Mouse (Mus musculus) kidney, postnatal 25 days (tissue): Measurements from ENCODE around the gene Mum1.
A peak's percentile ranks its signal among the peaks of the same experiment; 100 is the strongest.

Experiments used
- DNase-seq, 2 experiments: peaks; one replicate each; pipeline ENCODE4 v3.0.0; 2021; ENCODE audit warnings: mixed read lengths in 2 of 2

Gene Mum1

DNA sequence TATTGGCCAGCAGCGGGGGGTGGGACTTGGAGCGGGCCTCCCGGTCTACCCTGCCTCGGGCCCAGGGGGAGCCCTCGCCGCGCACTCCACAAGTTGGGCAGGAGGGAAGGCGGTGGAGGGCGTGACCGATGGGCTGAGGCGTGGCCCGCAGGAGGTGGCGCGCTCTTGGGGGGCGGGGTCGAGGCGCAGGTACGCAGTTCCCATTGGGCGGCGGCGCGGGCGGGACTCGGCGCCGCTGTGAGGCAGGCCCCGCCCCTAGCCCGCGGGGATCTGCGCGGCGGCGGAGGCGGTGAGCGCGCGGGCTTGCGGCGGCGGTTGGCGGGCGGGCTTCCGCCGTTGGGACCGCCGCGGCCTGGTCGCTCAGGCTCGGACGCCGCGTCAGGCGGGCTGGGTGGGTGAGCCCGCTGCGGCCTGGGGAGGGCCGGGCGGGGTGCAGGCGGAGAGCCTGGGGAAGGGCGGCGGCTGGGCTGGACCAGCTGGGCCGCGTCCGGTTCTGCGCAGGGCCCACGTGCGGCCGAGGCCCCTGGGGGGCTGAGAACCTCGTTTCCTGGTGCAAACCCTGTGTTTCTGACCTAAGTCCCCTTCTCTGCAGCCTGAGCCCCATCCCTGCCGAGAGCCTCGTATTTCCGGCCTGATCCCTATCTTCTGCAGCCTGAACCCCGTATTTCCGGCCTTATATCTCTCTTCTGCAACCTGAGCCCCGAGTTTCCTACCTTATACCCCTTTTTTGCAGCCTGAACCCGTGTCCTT is at the start of gene Mum1:
Gene Mum1 (plus strand): TSS at position 19 of the 750 bp plus-strand sequence.
- peak; percentile 100 for DNase-seq

DNA sequence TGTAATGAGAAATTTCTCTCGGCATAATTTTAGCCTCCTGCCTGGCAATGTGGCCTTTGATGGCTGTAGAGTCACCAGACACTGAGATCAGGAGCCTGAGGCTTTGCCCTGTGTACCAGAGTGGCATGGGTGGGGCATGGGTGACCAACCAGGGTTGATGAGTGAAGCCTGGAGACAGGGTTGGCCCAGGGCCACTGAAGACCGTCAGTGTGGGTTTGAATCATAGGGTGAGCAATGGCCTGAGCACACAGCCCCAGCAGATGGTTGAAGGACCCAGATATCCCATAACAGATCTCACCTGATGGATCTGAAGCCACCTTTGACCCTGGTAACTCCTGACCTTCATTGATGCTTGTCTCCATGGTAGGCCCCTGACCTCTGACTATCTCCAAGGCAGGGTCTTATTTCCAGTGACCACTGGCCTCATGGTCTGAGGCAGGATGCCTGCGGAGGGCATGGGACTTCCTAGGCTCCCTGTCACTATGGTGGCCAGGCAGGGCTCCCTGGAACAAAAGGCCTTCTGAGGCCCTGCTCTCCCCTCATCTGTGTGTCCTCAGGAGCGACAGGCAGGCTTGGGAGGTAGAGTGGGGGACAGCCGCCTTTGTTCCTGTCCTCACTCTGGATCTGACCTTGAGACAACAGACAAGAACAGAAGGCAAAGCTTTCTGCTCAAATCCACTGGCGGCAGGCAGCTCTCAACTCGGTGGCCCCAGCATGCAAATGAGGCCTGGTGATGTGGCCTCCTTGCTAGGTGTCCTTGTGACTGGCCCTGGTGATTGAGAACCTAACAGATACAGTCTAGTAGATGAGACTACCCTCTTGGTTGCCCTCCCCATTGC is 48.6 kb upstream of the Mum1 start:
- DNase-seq = no peak

DNA sequence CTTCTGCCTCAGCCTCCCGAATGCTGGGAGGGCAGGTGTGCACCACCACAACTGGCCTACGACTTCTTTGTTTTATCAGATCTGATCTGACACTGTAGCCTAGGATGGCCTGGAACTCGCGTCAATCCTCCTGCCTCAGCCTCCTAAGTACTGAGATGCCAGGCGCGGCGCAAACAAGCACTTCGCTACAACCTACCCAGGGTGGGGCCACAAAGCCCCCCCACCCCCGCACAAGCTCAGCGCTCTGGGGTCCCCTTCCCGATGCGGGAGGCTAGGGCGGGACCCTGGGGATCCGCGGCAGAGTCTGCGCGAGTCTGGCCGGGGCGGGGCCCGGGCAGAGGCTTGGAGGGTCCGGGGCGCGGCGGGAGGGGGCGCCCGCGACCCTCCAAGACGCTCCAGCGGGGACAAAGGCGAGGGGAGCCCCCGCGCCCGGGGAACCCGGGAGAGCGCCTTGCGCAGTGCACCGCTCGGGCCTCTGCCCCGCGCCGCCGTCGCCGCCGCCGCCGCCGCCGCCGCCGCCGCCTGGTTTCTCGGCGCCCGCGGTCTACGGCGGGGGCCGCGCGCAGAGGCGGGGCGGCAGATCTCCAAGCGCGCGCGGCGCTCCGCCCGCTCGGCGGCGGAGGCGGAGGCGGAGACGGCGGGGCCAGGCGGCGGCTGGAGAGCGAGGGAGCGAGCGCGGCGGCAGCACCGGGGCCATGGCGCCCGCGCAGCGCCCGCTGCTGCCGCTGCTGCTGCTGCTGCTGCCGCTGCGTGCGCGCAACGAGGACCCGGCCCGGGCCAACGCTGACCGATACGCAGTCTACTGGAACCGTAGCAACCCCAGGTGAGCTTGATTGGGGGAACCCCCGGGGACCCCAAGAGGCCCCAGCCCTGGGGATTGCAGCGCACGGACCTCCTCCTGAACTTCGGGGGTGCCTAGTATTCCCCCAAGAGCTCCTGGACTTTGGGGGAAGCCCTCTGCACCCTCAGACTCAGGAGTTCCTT is 46.9 kb upstream of the Mum1 start, which contains the start of gene Efna2:
Gene Efna2 (plus strand): TSS at position 415 of the 984 bp plus-strand sequence.
- peak in 1 of 2 experiments; percentile 68 for DNase-seq

- no peak for DNase-seq
Measured at GRCm38 (mm10) chr10:80180288-80180687, 45.9 kb upstream of the Mum1 start.

- DNase-seq = no peak
Measured at GRCm38 (mm10) chr10:80180823-80181222, 45.4 kb upstream of the Mum1 start.

GRCm38 (mm10) chr10:80182547-80182946 is 43.7 kb upstream of the Mum1 start:
- no peak for DNase-seq

GRCm38 (mm10) chr10:80186649-80187048 is 39.6 kb upstream of the Mum1 start:
- no peak for DNase-seq

- no peak for DNase-seq
Measured at GRCm38 (mm10) chr10:80187739-80188138, 38.5 kb upstream of the Mum1 start.

- no peak for DNase-seq
Measured at GRCm38 (mm10) chr10:80188453-80189024, 37.7 kb upstream of the Mum1 start.

GRCm38 (mm10) chr10:80189999-80190398 is 36.2 kb upstream of the Mum1 start:
- DNase-seq = no peak

DNA sequence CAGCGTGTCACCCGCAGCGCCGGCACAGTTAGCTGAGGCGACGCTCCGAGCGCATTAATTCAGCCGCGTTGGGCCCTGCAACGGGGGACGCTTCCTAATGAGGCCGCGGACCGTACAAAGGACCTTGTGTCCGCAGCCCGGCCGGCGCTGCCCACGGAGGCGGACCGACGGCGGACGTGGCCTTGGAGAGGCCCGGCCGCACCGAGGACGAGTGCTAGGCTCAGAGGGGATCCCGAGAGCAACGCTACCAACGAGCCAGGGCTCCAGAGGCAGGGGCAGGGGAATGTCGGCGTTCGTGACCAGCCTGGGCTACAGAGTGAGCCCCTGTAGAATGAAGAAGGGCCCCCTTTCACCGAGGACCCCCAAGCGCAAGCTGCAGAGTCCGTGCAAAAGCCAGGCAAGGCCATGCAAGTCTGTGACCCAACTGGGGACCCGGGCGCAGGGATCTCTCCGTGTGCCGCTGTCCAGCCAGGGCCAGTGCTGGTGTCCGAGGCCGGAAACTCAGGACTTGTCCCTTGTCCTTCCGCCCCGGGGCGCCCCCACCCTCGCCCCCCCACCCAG is 35.7 kb upstream of the Mum1 start:
- DNase-seq = peak; percentile 31 to 67

DNA sequence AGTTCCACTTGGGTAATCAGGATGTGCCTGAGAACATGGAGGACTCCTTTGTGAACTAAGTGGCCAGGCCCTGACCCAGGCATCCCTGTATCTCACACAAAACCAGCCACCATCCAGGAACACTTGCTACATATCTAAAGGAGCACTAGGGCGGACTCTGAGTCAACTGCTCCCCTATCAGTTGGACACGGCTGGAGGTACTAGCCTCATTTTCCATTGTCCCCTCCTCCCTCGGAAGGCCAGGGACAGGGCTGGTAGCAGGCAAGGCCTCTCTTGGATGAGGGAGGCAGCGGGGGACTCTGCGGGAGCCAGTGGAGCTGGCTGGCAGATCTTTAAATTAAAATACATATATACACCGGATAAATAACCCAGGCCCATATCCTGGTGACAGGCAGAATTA is 32.3 kb upstream of the Mum1 start:
- DNase-seq = no peak

- DNase-seq = no peak
Measured at GRCm38 (mm10) chr10:80194441-80194840, 31.8 kb upstream of the Mum1 start.

- DNase-seq = no peak
Measured at GRCm38 (mm10) chr10:80196167-80196566, 30.1 kb upstream of the Mum1 start.

DNA sequence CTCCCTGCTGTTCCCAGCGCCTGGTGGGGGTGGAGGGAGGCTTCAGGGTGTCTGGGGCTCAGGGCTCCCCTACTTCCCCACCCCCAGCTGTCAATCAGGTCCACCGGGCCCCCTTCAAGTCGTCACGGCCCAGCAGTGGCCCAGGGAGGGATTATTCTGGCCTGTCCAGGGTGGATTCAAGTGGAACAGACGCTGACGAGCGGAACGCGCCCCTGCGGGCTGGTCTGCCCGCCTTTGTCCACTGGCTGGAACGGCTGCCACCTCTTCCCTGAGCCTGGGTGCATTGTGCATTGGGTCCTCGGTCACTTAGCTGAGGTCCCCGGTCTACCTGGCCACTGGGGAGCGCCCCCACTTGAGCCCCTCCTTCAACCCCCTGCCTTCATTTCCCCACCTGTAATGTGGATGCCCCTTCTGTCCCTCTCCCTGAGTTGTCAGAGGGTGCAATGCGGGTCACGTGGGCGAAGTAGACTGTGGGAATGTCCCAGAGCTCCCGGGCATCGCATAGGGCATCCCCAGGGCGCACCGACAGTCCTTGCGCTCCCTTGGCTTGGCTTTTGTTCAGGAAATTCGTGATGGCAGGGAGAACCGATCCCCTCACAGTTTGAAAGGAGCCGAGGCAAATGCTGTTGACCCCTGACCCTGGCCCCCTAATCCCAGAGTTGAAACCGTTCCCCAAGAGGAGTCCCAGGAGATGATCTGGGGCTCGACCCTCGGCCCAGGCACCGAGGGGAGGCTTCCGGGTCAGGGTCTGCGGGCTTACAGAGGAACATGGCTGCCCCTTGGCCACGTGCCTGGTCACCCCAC is 29.3 kb upstream of the Mum1 start:
- DNase-seq = no peak

DNA sequence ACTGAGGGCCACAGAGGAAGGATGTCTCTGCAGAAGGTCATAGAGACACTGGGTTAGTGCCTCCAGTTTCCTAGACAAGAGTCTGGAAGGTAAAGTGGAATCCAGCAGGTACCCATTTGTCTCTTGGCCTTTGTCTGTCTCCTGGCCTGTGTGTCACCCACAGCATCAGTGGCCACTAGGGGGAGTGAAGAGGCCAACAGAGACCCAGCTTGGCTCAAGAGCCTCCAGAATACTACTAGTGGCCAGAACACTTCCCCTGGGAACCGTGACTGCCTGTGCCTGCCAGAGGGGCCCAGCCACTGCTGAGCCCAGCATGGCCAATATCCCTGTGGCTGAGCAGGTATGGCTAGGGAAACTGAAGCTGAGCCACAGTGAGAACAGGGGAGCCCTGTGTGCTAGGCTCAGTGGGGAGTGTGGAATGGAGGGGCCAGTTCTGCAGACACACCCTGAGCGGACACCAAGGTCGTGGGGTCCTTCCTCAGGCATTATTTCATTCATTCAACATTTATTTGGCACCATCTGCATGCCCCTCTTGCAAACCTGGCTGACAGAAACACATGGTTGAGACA is 26.7 kb upstream of the Mum1 start:
- DNase-seq = peak; percentile 89 to 94

DNA sequence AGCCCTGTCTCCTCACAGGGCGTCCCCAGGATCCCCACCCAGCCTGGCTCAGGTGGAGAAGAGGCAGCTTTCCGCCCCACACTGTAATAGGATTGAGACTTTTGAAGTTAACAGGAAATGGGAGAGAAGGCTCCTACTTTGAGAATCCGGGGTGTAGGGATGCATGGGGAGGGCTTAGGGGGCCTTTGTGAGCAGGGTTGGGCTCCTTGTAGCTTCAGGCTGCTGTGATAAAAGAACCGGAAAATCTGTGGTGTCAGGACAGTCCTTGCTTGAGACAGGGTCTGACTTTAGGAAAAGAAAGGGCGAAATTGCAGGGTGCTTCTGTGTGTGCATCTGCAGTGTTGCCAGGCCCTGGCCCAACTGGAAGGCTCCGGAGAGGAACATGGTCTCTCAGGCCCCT is 25.7 kb upstream of the Mum1 start:
- DNase-seq = no peak

GRCm38 (mm10) chr10:80204055-80204454 is 22.2 kb upstream of the Mum1 start:
- DNase-seq = no peak

- DNase-seq = no peak
Measured at GRCm38 (mm10) chr10:80207201-80207600, 19.0 kb upstream of the Mum1 start.

DNA sequence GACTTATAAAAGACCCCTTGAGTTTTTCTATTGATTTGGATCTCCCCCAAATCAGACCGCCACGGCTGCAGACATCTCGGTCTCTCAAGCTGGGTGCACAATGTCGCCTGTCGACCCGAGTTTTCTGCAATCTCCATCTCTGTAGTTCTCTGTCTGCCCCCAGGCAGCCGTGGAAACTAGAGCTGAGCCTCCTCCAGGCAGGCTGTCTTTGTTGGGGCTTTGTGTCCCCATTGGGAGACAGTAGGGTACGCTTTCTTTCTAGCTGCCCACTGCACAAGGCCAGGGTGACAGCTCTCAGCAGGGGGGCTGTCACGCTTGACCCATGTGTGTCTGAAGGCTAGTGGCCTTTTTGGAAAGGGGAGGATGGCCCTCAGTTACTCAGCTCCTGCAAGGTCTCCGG is 18.6 kb upstream of the Mum1 start:
- DNase-seq = no peak

DNA sequence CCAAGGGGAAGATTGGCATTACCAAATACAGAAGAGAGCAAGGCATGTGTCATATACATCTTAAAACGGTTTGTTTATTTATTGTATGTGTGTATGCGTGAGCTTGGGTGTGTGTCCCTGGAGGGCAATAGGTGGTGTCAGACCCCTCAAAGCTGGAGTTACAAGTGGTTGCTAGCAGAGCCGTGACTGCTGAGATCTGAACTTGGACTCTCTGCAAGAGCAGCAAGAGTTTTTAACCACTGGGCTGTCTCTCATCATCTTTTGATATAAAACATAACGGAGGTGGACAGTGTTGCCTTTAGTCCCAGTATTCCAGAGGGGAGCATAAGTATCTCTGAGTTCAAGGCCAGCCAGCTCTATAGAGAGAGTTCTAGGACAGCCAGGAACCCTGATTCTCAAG is 18.0 kb upstream of the Mum1 start:
- no peak for DNase-seq
